Mouse (Mus musculus) G1E (cell line): Measurements from ENCODE around the gene Dll3.

Experiments used
- CTCF ChIP-seq: IDR thresholded peaks from 2 replicates; pipeline ENCODE4 v1.5.1; 2012; ENCODE audit warnings: low read depth, low read length, inconsistent platforms, mixed read lengths
- GATA1 ChIP-seq: IDR thresholded peaks from 2 replicates; pipeline ENCODE4 v1.6.1; 2012; ENCODE audit warnings: borderline replicate concordance, low read length, inconsistent platforms, mixed read lengths
- GATA2 ChIP-seq: IDR thresholded peaks from 2 replicates; pipeline ENCODE4 v1.6.1; 2012; ENCODE audit warnings: low read depth, low read length, inconsistent platforms, borderline replicate concordance
- POLR2AphosphoS5 ChIP-seq: IDR thresholded peaks from 2 replicates; pipeline ENCODE4 v1.6.1; 2012; ENCODE audit warnings: low read depth, low read length, inconsistent platforms; ENCODE audit not compliant: insufficient replicate concordance
- TAL1 ChIP-seq: conservative IDR thresholded peaks from 2 replicates; pipeline ENCODE4 v1.6.1; 2012; ENCODE audit warnings: low read depth, low read length, inconsistent platforms, mixed read lengths

- no peak for TF ChIP-seq CTCF
- TF ChIP-seq TAL1 = no peak
- TF ChIP-seq GATA1 = no peak
- no peak for TF ChIP-seq POLR2AphosphoS5
- TF ChIP-seq GATA2 = no peak
Measured at GRCm38 (mm10) chr7:28335471-28335870, 33.4 kb upstream of the Dll3 start.
